In genomic region chr17:88531176-88531575, GRCm38 (mm10) we compare ENCODE assay signal across 9 mouse cellular contexts. TPM values are rescaled to one million over a fixed set of nuclear protein-coding genes. Genes with fewer than 3 reads are reported as not detected.
DNase-seq lines count a peak whose midpoint lies in the region; ATAC-seq and TF ChIP-seq lines count a peak whose summit lies in the region.
"Had no signal": no experiment of that assay in that cellular context is flagged by ENCODE, and none has a peak within 500 bp of the region (broad histone marks: within the 10 kb centered on the region; RNA-seq: fewer than 3 reads in every experiment).

No protein-coding gene starts in this region.

- peaks cover 7% of the 10 kb centered on the region for H3K79me2 ChIP-seq in CH12.LX (replicated peaks; ENCODE audit: control insufficient read depth, extremely low read depth, insufficient read depth, poor library complexity, severe bottlenecking)

- in situ Hi-C loops in CH12.LX (cut with MboI; ENCODE audit: low pct_ligation_motif_present, low pct_unique_long_range_greater_than_20kb, low sequenced_read_pairs), result no loop called here

- peak overlapping the region; percentile 80; the same call in 1 of the 2 replicates for H3K4me3 ChIP-seq in heart, embryonic 10.5 days
- H3K4me3 ChIP-seq in CH12.LX (replicated peaks in 1 of 3; ENCODE audit: low read depth in 2 of 3, low read length in 2 of 3, poor library complexity in 1 of 3), result peak overlapping the region; percentile 51 to 94 (median 75)
- H3K4me3 ChIP-seq in hindbrain, embryonic 10.5 days, result peak overlapping the region; percentile 72
- no peak overlapping the region for H3K4me3 ChIP-seq in liver, embryonic 16.5 days (ENCODE audit: low read depth, low read length)

- 55% methylated on average over 6 of the region's 6 CpGs for WGBS in heart, embryonic 10.5 days
- WGBS in hindbrain, embryonic 10.5 days, result 74% methylated on average over 6 of the region's 6 CpGs
- WGBS in liver, embryonic 16.5 days (ENCODE audit: insufficient replicate concordance), result 50% methylated on average over 6 of the region's 6 CpGs

- H3K27ac ChIP-seq in heart, embryonic 10.5 days, result no peak overlapping the region
- H3K27ac ChIP-seq in CH12.LX (ENCODE audit: insufficient read depth, low read depth), result peak overlapping the region; percentile 28; the same call in 1 of the 2 replicates
- no peak overlapping the region for H3K27ac ChIP-seq in hindbrain, embryonic 10.5 days
- H3K27ac ChIP-seq in liver, embryonic 16.5 days (ENCODE audit: low read length), result no peak overlapping the region

- H3K36me3 ChIP-seq in heart, embryonic 10.5 days, result no peaks in the 10 kb centered on the region
- H3K36me3 ChIP-seq in CH12.LX (replicated peaks in 1 of 2; ENCODE audit: control insufficient read depth in 1 of 2, insufficient read depth in 1 of 2, low read length in 1 of 2), result peaks cover 1 to 18% of the 10 kb centered on the region in 2 experiments
- 0 out of 2 replicates have a peak, but pooled peaks cover 2% of the 10 kb centered on the region for H3K36me3 ChIP-seq in hindbrain, embryonic 10.5 days
- no peaks in the 10 kb centered on the region for H3K36me3 ChIP-seq in liver, embryonic 16.5 days (ENCODE audit: control insufficient read depth, insufficient read depth)

- peak overlapping the region; percentile 21; the same call in 1 of the 2 replicates for H3K9ac ChIP-seq in CH12.LX (ENCODE audit: insufficient read depth, low read depth)
- no peak overlapping the region for H3K9ac ChIP-seq in liver, embryonic 16.5 days (ENCODE audit: low read depth, low read length)

- peak overlapping the region; percentile 85 for H3K4me2 ChIP-seq in CH12.LX (ENCODE audit: insufficient read depth, low read depth, poor library complexity, severe bottlenecking)
- H3K4me2 ChIP-seq in liver, embryonic 16.5 days (ENCODE audit: low read depth, low read length), result peak overlapping the region; percentile 92

- no peak for ATAC-seq in liver, embryonic 16.5 days (ENCODE audit: low read depth)
- no peak for ATAC-seq in megakaryocyte-erythroid progenitor cell, adult 5-6 weeks (replicated peaks; ENCODE audit: low FRiP score, low TSS enrichment, poor library complexity, severe bottlenecking)

- dilution Hi-C loops in CH12.LX (cut with MboI; ENCODE audit: extremely low pct_ligation_motif_present, extremely low pct_unique_long_range_greater_than_20kb, low sequenced_read_pairs), result no loop called here

- no peaks in the 10 kb centered on the region for H3K27me3 ChIP-seq in heart, embryonic 10.5 days (ENCODE audit: insufficient read depth, poor library complexity, severe bottlenecking)
- H3K27me3 ChIP-seq in CH12.LX (replicated peaks), result no peaks in the 10 kb centered on the region
- 0 out of 2 replicates have a peak, but pooled peaks cover 3% of the 10 kb centered on the region for H3K27me3 ChIP-seq in hindbrain, embryonic 10.5 days (ENCODE audit: insufficient read depth, poor library complexity, severe bottlenecking)
- no peaks in the 10 kb centered on the region for H3K27me3 ChIP-seq in liver, embryonic 16.5 days (ENCODE audit: control insufficient read depth, insufficient read depth, low read depth, low read length)

- TF ChIP-seq CTCF in CH12.LX (conservative IDR thresholded peaks at IDR 0.05 in 1 of 2, IDR thresholded peaks at IDR 0.05 in 1 of 2; ENCODE audit: low read depth in 2 of 2, low read length in 2 of 2), result no peak

- no peak for TF ChIP-seq POLR2A in CH12.LX (IDR thresholded peaks at IDR 0.05; ENCODE audit: low read depth, low read length)

- H3K9me3 ChIP-seq in heart, embryonic 10.5 days, result no peaks in the 10 kb centered on the region
- no peaks in the 10 kb centered on the region for H3K9me3 ChIP-seq in CH12.LX (replicated peaks; ENCODE audit: low read length)
- no peaks in the 10 kb centered on the region for H3K9me3 ChIP-seq in hindbrain, embryonic 10.5 days
- no peaks in the 10 kb centered on the region for H3K9me3 ChIP-seq in liver, embryonic 16.5 days (replicated peaks; ENCODE audit: control insufficient read depth, low read length)

- DNase-seq in heart, embryonic 10.5 days (ENCODE audit: low spot score), result no peak
- no peak for DNase-seq in heart, postnatal 25 days (ENCODE audit: low spot score)
- DNase-seq in CH12.LX (ENCODE audit: extremely low read depth), result no peak
- no peak for DNase-seq in hindbrain, embryonic 10.5 days (ENCODE audit: low spot score)
- no peak for DNase-seq in thymus, adult 18-20 months
- DNase-seq in layer of hippocampus, postnatal 36 days, result no peak
- DNase-seq: kidney, adult 9 months had no signal

- H3K4me1 ChIP-seq in heart, embryonic 10.5 days, result peaks cover 28% of the 10 kb centered on the region
- H3K4me1 ChIP-seq in CH12.LX (ENCODE audit: control insufficient read depth in 1 of 2, insufficient read depth in 2 of 2), result peaks cover 8 to 24% of the 10 kb centered on the region in 2 experiments
- peaks cover 20% of the 10 kb centered on the region for H3K4me1 ChIP-seq in hindbrain, embryonic 10.5 days (replicated peaks)
- peaks cover 12% of the 10 kb centered on the region for H3K4me1 ChIP-seq in liver, embryonic 16.5 days (ENCODE audit: control insufficient read depth, low read depth, low read length)

- intact Hi-C loops in heart, postnatal 25 days (cut with DNase I), result loop anchor here (5.0 kb wide), 2 partner anchors 66 to 89 kb away; partner anchors contain the start of genes Foxn2 and Ston1

- no peak for TF ChIP-seq RAD21 in CH12.LX (IDR thresholded peaks at IDR 0.05; ENCODE audit: low read depth, low read length)

- no peak for TF ChIP-seq EP300 in CH12.LX (IDR thresholded peaks at IDR 0.05; ENCODE audit: low read length)

TF ChIP-seq in CH12.LX, 34 proteins besides CTCF, POLR2A, EP300 and RAD21:
- TF ChIP-seq MYC (IDR thresholded peaks at IDR 0.05; ENCODE audit: low read depth, low read length) (no peak), GABPA (IDR thresholded peaks at IDR 0.05; ENCODE audit: insufficient replicate concordance, low read depth, low read length) (no peak), UBTF (IDR thresholded peaks at IDR 0.05; ENCODE audit: low read depth, low read length) (no peak), MEF2A (IDR thresholded peaks at IDR 0.05; ENCODE audit: borderline replicate concordance, low read depth, low read length) (no peak), ZKSCAN1 (IDR thresholded peaks at IDR 0.05; ENCODE audit: borderline replicate concordance, low read depth, low read length) (no peak), TBP (conservative IDR thresholded peaks at IDR 0.05; ENCODE audit: low read depth, low read length) (no peak)

RNA-seq across cellular contexts. Expression of gene Ppp1r21, which starts 1.3 kb away (rescaled TPM):
- 17.3 and 19.6 TPM in 2 replicates for polyA plus RNA-seq in heart, embryonic 10.5 days (2016; fragmentation: Nextera tagmentation; extraction: Ambion mirVana)
- total RNA-seq in heart, postnatal 25 days (2021), result 10 to 100 TPM in 1 of 2 experiments, 1 to 10 TPM in 1; 8.4 to 10.2 TPM
- total RNA-seq in CH12.LX (2012; rRNA removed) (19.2 and 21.5 TPM in 2 replicates), CH12.LX (2014; rRNA removed) (30.4 TPM in 2 replicates)
- polyA plus RNA-seq in CH12.LX (2012; ENCODE audit: insufficient read length, low read depth), result 24.6 and 27.7 TPM in 2 replicates
- 18.3 and 18.9 TPM in 2 replicates for polyA plus RNA-seq in hindbrain, embryonic 10.5 days (2016; fragmentation: Nextera tagmentation; extraction: Ambion mirVana)
- 9.6 and 10.6 TPM in 2 replicates for polyA plus RNA-seq in liver, embryonic 16.5 days (2015; fragmentation: Nextera tagmentation; extraction: Ambion mirVana)
- 46.2 and 47.1 TPM in 2 replicates for total RNA-seq in megakaryocyte-erythroid progenitor cell, adult 5-6 weeks (2014; fragmentation: Nextera tagmentation)
- 28.0 and 29.1 TPM in 2 replicates for total RNA-seq in megakaryocyte-erythroid progenitor cell, adult 5-6 weeks (2017)
- total RNA-seq in layer of hippocampus, postnatal 36 days (2021), result 10 to 100 TPM; 74.8 to 90.1 TPM
